Mouse (Mus musculus) intestine, embryonic 14.5 days (tissue): ENCODE measurements at regions not wholly inside any gene's neighbourhood (a gene's known extent, or its start where the extent isn't known, plus 50 kb on each side); places are given as distances from the start of the nearest gene placed in this dataset.
"Not testable (repeated sequence)": the region's sequence is repeated elsewhere in the genome, so short reads cannot be mapped to it uniquely, and the experiment has no call there.

ENCODE experiments used
- ATAC-seq: fragments of 200-750 bp; cut with Nextera tagmentation; replicated peaks from 2 replicates; pipeline ENCODE4 v1.8.0; 2017; ENCODE audit warnings: low read depth, moderate number of reproducible peaks, moderate TSS enrichment, moderate library complexity; ENCODE audit not compliant: low FRiP score, low TSS enrichment
- DNase-seq: peaks from one replicate; pipeline ENCODE4 v3.0.0-alpha.2; 2018; ENCODE audit warnings: low spot score
- H3K27ac ChIP-seq: fragments of 300-500 bp; sonication (generic); 2 replicates; pipeline ENCODE4 v1.5.1; 2014; ENCODE audit warnings: low read depth, mild to moderate bottlenecking, control low read depth
- H3K27me3 ChIP-seq: fragments of 300-500 bp; sonication (generic); replicated peaks from 2 replicates; pipeline ENCODE4 v1.6.1; 2014; ENCODE audit warnings: low read length, control low read depth; ENCODE audit not compliant: control insufficient read depth, insufficient read depth
- H3K36me3 ChIP-seq: fragments of 300-500 bp; sonication (generic); 2 replicates; pipeline ENCODE4 v1.6.1; 2014; ENCODE audit warnings: low read length, control low read depth; ENCODE audit not compliant: control insufficient read depth, insufficient read depth
- H3K4me1 ChIP-seq: fragments of 300-500 bp; sonication (generic); replicated peaks from 2 replicates; pipeline ENCODE4 v1.6.1; 2014; ENCODE audit warnings: low read length, control low read depth, mixed read lengths; ENCODE audit not compliant: control insufficient read depth, insufficient read depth
- H3K4me2 ChIP-seq: fragments of 300-500 bp; sonication (generic); 2 replicates; pipeline ENCODE4 v1.6.1; 2014; ENCODE audit warnings: low read length
- H3K4me3 ChIP-seq: fragments of 300-500 bp; sonication (generic); 2 replicates; pipeline ENCODE4 v1.5.1; 2014; ENCODE audit warnings: low read depth, low read length, control low read depth, mixed read lengths
- H3K9ac ChIP-seq: fragments of 300-500 bp; sonication (generic); 2 replicates; pipeline ENCODE4 v1.6.1; 2014; ENCODE audit warnings: mild to moderate bottlenecking, low read length
- H3K9me3 ChIP-seq: fragments of 300-500 bp; sonication (generic); 2 replicates; pipeline ENCODE4 v1.6.1; 2016; ENCODE audit warnings: low read length, control low read depth; ENCODE audit not compliant: control insufficient read depth
- WGBS: fragments of 180-500 bp; shearing (Covaris S2); extraction: QIAGEN DNeasy Blood & Tissue Kit; methylation state at CpG from one replicate; pipeline ENCODE4 v1.1.7; 2014; 5-methylcytosine and 5-hydroxymethylcytosine counted together

GRCm38 (mm10) chr12:8439486-8439885, 60.3 kb downstream of the Rhob start:
- Histone ChIP-seq H3K4me2 (no peak overlapping the region), H3K27ac (no peak overlapping the region), H3K9ac (no peak overlapping the region), H3K4me3 (no peak overlapping the region), H3K4me1 (peaks cover 11% of the 10 kb centered on the region; the same call in 1 of the 2 replicates), H3K9me3 (no peaks in the 10 kb centered on the region), H3K36me3 (no peaks in the 10 kb centered on the region), H3K27me3 (no peaks in the 10 kb centered on the region)
- DNase-seq: no peak
- no peak for ATAC-seq
- 79% methylated on average over 4 of the region's 4 CpGs for WGBS

- DNase-seq (no peak), ATAC-seq (no peak)
- Histone ChIP-seq H3K9me3 (no peaks in the 10 kb centered on the region), H3K27ac (no peak overlapping the region), H3K27me3 (no peaks in the 10 kb centered on the region), H3K36me3 (no peaks in the 10 kb centered on the region), H3K4me2 (no peak overlapping the region), H3K4me3 (no peak overlapping the region), H3K4me1 (peaks cover 8% of the 10 kb centered on the region; the same call in 1 of the 2 replicates), H3K9ac (no peak overlapping the region)
- 70% methylated on average over 4 of the region's 4 CpGs for WGBS
These were observed 61.2 kb downstream of the Rhob start for GRCm38 (mm10) chr12:8438638-8439037.

- Histone ChIP-seq H3K27ac (no peak overlapping the region), H3K27me3 (no peaks in the 10 kb centered on the region), H3K4me1 (peaks cover 14% of the 10 kb centered on the region), H3K36me3 (no peaks in the 10 kb centered on the region), H3K4me2 (no peak overlapping the region), H3K9ac (no peak overlapping the region), H3K9me3 (no peaks in the 10 kb centered on the region), H3K4me3 (no peak overlapping the region)
- ATAC-seq (0 out of 2 replicates have a peak, but pooled peaks have one; percentile 38), DNase-seq (no peak)
- 49% methylated on average over 6 of the region's 6 CpGs for WGBS
These were observed 62.7 kb downstream of the Rhob start for GRCm38 (mm10) chr12:8436976-8437580.

DNA sequence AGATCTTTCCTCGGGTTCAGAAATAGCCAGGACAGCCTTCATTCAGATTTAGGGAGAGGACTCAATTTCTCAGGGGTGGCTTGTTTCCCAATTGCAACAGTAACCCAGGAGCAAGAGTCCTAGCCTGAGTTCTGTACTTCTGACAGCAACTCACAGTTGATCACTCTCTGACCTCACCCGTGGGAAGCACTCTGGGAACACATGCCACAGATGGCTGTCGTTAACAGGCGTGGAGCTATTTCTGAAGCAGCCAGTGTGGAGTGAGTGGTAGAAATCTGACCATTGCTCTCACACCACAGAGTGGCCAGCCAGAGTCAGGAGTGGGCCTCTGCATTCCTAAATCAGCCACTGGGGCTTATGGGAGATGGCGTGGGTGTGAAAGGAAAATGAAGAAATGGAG, 63.3 kb downstream of the Rhob start:
- Histone ChIP-seq H3K9me3 (no peaks in the 10 kb centered on the region), H3K9ac (no peak overlapping the region), H3K27me3 (no peaks in the 10 kb centered on the region), H3K36me3 (no peaks in the 10 kb centered on the region), H3K4me1 (peaks cover 17% of the 10 kb centered on the region), H3K27ac (no peak overlapping the region), H3K4me3 (no peak overlapping the region), H3K4me2 (no peak overlapping the region)
- DNase-seq (no peak), ATAC-seq (no peak)
- 56% methylated on average over 5 of the region's 5 CpGs for WGBS

DNA sequence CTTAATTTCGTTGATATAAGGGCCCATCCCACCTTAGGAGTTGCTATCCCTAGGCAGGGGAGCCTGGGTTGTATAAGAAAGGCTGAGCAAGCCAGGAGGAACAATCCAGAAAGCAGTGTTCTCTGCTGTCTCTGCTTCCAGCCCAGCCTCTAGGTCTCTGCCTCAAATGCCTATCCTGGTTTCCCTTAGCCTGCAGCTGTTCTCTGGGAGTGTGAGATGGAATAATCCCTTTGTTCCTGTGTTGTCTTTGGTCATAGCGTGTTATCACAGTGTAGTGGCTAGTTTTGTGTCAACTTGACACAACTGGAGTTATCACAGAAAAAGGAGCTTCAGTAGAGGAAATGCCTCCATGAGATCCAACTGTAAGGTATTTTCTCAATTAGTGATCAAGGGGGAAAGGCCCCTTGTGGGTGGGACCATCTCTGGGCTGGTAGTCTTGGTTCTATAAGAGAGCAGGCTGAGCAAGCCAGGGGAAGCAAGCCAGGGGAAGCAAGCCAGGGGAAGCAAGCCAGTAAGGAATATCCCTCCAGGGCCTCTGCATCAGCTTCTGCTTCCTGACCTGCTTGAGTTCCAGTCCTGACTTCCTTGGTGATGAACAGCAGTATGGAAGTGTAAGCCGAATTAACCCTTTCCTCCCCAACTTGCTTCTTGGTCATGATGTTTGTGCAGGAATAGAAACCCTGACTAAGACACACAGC, 64.0 kb downstream of the Rhob start:
- not testable (repeated sequence) for DNase-seq, ATAC-seq, H3K9ac ChIP-seq, H3K4me3 ChIP-seq, H3K36me3 ChIP-seq, H3K27ac ChIP-seq, H3K4me2 ChIP-seq, H3K9me3 ChIP-seq, H3K27me3 ChIP-seq
- peaks cover 17% of the 10 kb centered on the region for H3K4me1 ChIP-seq
- 77% methylated on average over 3 of the region's 3 CpGs for WGBS

- H3K9ac ChIP-seq: no peak overlapping the region
- no peak overlapping the region for H3K27ac ChIP-seq
- H3K36me3 ChIP-seq: no peaks in the 10 kb centered on the region
- ATAC-seq: no peak
- H3K4me1 ChIP-seq: peaks cover 9% of the 10 kb centered on the region
- H3K27me3 ChIP-seq: no peaks in the 10 kb centered on the region
- no peak overlapping the region for H3K4me3 ChIP-seq
- H3K9me3 ChIP-seq: no peaks in the 10 kb centered on the region
- no peak for DNase-seq
- 61% methylated on average over 5 of the region's 5 CpGs for WGBS
- no peak overlapping the region for H3K4me2 ChIP-seq
These were observed 71.4 kb downstream of the Rhob start for GRCm38 (mm10) chr12:8428228-8428990.

GRCm38 (mm10) chr12:8424515-8424914, 75.3 kb downstream of the Rhob start:
- ATAC-seq (no peak), DNase-seq (no peak)
- H3K9ac ChIP-seq: no peak overlapping the region
- 91% methylated on average over 6 of the region's 6 CpGs for WGBS
- no peak overlapping the region for H3K27ac ChIP-seq
- no peaks in the 10 kb centered on the region for H3K9me3 ChIP-seq
- H3K27me3 ChIP-seq: no peaks in the 10 kb centered on the region
- H3K4me2 ChIP-seq: no peak overlapping the region
- no peaks in the 10 kb centered on the region for H3K36me3 ChIP-seq
- H3K4me3 ChIP-seq: no peak overlapping the region
- H3K4me1 ChIP-seq: no peaks in the 10 kb centered on the region

DNA sequence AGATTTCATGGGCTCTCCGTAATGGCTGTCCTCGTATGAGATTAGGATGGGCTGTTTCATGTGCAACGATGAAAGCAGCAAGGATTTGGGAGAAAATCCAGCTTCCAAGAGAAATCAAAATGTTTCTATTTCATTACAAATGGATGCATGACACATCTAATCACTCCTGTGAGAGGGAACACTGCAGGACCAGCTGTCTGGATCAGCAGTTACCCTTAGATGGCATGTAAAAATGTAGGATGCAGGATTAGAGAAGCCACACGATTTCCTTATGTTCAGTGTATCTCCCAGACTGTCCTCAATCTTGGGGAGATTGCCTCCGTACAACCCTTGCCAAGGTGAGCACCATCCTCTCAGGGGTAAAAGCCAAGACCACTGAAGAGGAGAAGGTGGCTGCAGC, 77.1 kb downstream of the Rhob start:
- DNase-seq: no peak
- 60% methylated on average over 5 of the region's 5 CpGs for WGBS

More for the DNA sequence above, 77.1 kb downstream of the Rhob start:
- Histone ChIP-seq H3K27me3 (no peaks in the 10 kb centered on the region), H3K9me3 (no peaks in the 10 kb centered on the region), H3K4me2 (no peak overlapping the region), H3K4me3 (no peak overlapping the region), H3K9ac (no peak overlapping the region), H3K36me3 (no peaks in the 10 kb centered on the region), H3K27ac (no peak overlapping the region), H3K4me1 (no peaks in the 10 kb centered on the region)
- ATAC-seq: no peak
